Mouse (Mus musculus) large intestine, adult 2 months (tissue): ENCODE results near the gene Msrb2. TPM values are rescaled to one million over a fixed set of nuclear protein-coding genes. Genes with fewer than 3 reads are reported as not detected.

ENCODE experiments used
- DNase-seq: peaks from one replicate; pipeline ENCODE4 v3.0.0-alpha.2; 2012; ENCODE audit warnings: low read depth, low spot score
- WGBS: fragments of 180-500 bp; shearing (Covaris S2); methylation state at CpG from one replicate; pipeline ENCODE4 v1.1.7; 2018; 5-methylcytosine and 5-hydroxymethylcytosine counted together
- polyA plus RNA-seq: library from polyadenylated mRNA; depleted of rRNA; stranded (reverse); fragments of >200 nt; gene quantifications from 2 replicates; pipeline ENCODE4 v1.2.3, GENCODE M21; 2012; rRNA removed

The Msrb2 gene
- polyA plus RNA-seq, 1 experiment = 3.6 TPM

GRCm38 (mm10) chr2:19444346-19444745 is 73.1 kb downstream of the Msrb2 start:
- DNase-seq = no peak
- WGBS = 4% methylated on average over 9 of the region's 9 CpGs

Other genes with a start within 250 kb of the Msrb2 start
- gene Armc3, start 172.1 kb upstream of the Msrb2 start, polyA plus RNA-seq = 0.06 and 0.07 TPM in 2 replicates
- not detected in 2 replicates for gene Ptf1a, start 74.2 kb downstream of the Msrb2 start, polyA plus RNA-seq
- gene 4921504E06Rik, start 182.5 kb downstream of the Msrb2 start, polyA plus RNA-seq = not detected in 2 replicates